Mouse (Mus musculus) thymus, adult 2 months (tissue): Measurements from ENCODE around the gene Bcl9l.

ENCODE experiments used
- CTCF ChIP-seq: fragments of 200-500 bp; IDR thresholded peaks from 2 replicates; pipeline ENCODE4 v1.5.1; 2012; ENCODE audit warnings: mild to moderate bottlenecking, control low read depth, low read length, moderate library complexity, borderline replicate concordance; ENCODE audit not compliant: control insufficient read depth, poor library complexity, insufficient read depth; ENCODE audit errors: extremely low read depth
- POLR2A ChIP-seq: fragments of 200-500 bp; IDR thresholded peaks from 2 replicates; pipeline ENCODE4 v1.6.1; 2012; ENCODE audit warnings: mild to moderate bottlenecking, low read length, control low read depth, moderate library complexity; ENCODE audit not compliant: control insufficient read depth, poor library complexity, insufficient read depth; ENCODE audit errors: extremely low read depth

DNA sequence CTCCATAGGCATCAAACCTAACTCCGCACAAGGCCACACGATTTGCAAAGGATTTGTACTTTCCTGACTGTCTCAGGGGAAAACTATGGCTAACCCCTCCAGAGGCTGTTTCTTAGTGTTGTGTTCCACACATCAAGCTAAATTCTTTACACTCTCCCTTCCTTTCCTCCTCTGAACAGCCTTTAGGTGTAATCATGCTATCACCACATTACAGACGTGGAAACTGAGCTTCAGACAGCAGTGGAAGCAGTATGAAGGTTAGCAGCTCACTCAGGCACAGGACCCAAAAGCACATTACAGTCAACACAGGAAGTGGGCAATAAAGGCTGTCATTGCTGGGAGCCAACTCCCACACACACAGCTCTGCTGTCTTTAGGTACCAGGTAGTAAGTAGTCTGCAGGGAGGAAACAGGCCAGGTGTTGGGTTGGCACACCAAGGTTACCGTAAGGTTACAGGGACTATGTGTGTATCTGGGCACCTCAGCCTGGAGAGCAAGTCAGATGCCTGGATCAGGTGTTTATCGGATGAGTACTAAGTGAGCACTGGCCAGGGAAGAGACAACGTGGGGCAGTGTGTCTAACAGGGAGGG, 50.5 kb downstream of the Bcl9l start:
- no peak for TF ChIP-seq POLR2A
- no peak for TF ChIP-seq CTCF
